Mouse (Mus musculus): ENCODE data around the gene Hoxa11.

Hoxa11 gene

DNA sequence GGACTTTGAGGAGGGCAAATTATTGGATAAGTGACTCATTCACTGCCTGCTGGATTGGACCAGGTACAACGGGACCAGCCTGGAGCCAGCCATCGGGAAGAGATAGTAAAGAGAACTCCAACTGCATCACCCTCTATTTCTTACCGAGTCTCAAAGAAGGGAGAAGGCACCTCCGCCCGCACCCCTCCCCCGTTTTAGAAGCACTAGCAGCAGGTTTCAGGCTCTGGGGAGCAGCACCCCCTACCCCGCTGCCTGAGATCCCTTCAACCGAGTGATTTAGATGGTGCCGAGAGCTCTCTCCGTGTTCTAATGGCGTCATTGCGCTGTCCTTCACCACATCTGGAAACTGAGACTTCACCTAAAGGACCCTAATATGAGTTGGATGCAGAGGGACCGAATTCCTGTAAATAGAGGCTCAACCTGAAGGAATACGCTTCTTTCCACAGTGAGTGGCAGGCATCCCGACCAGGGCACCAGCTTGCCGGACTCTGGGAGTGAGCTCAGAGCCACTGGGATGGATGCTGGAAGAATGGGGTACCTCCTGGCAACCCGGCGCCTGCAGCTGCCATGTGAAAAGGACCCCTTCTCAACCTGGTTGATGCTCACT is 19.8 kb upstream of the Hoxa11 start:
- DNase-seq (ENCODE audit: low spot score), result peak; percentile 54

DNA sequence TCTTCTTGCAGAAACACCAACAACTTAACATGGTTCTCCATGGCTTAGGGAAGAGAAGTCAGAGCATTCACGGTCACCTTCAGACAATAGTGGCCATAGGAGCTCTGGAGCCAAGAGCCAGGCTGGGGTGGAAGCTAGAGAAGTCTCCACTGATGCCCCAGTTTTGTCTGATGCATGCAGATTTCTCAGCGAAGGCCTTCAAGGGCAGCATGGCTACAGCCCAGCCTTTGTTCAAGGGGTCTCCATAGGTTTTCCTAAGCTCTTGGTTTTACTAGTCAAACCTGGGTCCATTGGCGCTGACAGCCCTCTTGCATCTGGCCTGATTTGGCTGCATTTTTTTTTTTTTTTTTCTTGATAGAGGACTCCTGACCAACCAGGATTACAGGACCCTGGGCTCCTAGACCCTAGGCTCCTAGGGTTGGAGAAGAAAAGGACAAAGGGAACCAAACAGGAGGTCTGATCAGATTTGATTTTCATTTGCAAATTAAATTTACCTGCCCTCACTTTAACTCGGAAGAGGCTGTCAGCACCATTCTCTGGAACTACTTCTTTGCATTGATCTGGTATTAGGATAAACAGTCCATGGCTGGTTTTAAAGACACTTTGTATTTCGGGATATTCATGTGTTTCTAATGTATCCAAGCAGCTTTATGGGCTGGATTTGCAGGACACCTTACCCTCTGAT is 18.6 kb upstream of the Hoxa11 start:
- peak; percentile 46 for DNase-seq (ENCODE audit: low spot score)

DNA sequence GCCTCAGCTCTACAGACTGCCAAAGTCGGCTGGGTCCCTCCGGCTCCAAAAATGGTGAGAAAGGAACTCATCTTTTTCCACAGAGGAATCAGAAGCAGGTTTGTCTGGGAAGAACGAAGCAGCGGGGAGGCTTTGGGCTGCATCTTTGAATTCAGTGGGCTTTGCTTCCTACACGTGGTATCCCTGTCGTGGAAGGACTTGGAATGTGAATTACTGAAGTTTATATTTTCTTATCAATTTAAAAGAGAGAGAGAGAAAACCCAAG is 17.6 kb upstream of the Hoxa11 start:
- no peak for DNase-seq (ENCODE audit: low spot score)

DNA sequence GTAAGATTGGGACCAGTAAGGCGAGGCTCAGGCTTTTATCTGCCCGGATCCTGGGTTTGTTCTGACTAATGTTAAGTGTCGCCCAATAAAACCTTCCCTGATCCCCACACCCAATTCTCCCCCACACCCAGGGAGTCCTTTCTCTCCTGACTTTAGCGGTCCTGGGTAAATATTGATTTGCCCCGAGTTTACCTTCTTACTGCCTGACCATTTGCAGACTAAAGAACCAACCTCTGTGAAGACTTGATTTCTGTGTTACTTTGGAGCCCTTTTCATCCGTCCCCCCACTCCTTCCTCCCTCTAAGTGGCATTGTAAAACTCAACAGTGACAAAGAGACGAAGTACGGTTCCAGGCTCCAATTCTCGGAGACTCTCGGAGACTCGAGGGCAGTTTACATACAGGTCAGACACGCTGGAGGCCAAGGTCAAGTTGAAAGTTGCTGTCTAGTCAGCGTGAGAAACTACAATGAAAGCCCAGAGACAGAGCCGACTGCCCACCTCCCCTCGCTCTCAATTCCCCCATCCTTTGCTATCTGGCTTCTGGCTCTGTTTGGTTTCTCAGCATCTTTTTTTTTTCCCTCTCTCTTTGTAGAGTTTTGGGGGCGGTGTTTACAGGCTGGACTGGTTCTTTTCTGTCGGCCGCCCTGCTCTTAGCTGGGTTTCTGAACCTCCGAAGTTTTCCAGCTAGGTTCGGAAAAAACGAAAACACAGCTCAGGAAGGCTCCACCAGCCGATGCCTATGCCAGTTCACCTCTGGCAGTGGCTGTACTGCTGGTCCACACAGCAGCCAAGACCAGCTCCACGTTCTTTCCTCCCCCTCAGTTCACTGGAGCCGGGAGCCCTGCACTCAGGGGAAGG is 17.1 kb upstream of the Hoxa11 start:
- peak; percentile 60 for DNase-seq (ENCODE audit: low spot score)

DNA sequence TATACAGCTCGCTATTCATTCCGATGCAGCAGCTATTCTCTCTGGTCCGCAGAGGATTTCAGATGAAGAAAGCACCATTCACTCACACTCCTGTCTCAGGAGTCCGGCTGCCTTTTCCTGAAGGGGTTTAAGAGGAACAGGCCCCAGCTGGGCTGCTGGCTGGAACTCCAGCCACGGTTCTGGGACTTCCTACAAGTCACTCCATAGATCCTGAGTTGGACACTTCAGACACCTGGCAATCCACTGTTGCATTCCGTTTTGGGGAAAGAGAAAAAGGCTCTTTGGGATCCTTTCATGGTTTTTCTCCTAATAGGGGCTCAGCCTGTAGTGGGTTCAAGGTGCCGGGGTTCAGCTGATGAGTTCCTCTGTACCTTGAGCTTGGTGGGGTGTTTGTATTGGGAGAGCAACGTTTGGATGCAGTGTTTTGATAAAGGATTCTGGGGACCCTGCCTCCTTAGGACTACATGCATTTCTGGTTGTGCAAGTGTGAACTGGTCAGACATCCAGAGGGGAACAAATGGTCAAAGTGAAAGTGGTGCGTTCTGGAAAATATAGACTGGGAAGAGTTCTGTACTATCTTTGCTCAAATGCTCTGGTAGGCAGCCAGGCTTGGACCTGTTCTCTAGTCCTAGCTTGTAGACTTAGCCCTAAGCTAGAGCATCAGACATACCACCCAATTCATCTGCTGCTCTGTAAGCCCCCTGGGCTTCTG is 16.3 kb upstream of the Hoxa11 start:
- peak; percentile 57 for DNase-seq (ENCODE audit: low spot score)

DNA sequence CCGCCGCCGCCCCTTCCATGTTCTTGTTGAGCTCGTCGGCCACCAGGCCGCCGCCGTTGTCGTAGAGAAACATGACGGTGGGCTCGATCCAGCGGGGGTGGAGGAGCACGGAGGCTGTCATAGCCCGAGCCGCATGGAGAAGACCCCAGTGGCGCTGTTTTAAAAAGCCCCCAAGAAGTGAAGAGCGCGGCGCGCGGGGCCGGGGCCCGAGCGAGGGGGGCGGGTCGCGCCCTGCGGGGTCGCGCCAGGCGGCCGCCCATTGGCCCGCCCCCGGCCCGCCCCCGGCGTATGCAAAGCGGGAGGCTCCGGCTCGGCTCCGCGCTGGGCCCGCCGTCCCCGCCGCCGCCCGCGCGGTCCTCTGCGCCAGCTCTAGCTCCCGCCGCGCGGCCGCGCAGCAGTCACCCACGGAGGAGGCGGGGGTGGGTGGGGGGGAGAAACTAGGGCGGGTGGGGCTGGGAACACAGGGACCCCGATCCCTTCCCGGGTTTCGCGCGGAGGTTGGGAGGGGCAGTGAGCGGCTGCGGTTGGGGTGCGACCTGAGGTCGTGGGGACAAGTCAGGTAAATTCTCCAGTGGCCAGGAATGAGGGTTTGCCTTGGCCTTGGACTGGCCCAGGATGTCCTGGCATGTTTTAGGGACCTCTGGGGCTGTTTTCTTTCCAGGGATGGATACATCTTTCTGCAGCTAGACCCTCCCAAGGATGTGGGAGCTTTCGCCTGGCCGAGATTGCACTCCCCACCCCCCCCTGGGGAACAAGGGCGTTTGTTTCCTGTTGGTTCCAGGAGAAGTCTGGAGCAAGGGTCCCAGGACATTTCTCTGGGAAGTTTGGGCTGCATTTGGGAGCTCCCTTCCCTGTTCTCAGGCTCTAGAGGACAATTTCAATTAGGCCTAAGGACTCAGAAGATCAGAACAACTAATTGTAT is 15.3 kb upstream of the Hoxa11 start, which contains the start of gene Hoxa13:
TSS of gene Hoxa13 (minus strand) at position 227 of the 922 bp plus-strand sequence.
- peak; percentile 43 for DNase-seq (ENCODE audit: low spot score)

DNA sequence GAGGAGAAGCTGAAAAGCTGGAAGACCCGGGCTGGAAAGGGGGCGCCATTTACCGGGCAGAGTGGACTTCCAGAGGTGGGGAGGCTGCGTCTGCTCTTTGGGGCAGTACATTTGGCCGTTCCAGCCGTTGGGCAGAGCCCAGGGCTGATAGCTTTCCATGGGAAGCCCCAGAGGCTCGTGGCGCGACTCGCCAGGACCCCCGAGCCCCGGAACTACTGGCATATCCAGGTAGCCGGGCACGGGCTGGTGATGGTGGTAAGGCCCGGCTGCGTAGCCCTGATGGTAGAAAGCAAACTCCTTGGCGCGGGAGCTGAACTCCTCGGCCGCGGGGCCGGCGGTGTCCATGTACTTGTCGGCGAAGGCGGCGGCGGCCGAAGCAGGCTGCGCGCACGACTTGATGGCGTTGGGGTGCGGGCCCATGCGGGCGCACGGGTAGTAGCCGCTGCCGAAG is 14.2 kb upstream of the Hoxa11 start:
- no peak for DNase-seq (ENCODE audit: low spot score)

DNA sequence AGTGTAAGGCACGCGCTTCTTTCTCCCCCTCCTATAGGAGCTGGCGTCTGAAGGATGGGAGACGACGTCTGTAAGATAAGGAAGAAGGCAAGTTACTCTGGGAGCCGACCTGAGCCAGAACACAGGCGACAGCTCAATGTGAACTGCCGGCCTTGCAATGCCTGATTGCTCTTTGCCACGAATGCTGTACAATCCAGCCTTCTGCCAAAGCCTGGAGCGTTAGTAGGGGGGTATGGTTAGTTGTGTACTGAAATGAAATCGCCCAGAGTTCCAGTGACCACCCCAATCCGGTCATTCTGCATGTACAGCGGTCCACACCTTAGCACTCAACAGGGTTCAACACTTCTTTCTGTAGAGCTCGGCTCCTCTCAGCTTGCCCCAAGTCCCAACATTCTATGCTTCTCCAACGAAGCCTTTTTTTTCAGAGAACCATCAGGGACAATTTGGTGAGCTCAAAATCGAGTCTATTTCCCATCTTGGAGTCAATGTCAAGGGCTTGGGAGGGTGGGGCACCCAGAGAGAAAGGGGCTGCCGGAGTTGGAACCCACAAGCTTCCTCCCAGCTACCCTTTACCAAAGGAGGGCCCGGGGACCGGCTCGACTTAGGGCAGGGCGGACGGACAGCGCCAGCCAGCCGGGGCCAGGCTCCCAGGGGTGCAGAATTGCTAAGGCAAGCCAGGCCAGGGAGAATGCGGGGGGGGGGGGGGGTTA is 13.6 kb upstream of the Hoxa11 start:
- DNase-seq (ENCODE audit: low spot score), result no peak

DNA sequence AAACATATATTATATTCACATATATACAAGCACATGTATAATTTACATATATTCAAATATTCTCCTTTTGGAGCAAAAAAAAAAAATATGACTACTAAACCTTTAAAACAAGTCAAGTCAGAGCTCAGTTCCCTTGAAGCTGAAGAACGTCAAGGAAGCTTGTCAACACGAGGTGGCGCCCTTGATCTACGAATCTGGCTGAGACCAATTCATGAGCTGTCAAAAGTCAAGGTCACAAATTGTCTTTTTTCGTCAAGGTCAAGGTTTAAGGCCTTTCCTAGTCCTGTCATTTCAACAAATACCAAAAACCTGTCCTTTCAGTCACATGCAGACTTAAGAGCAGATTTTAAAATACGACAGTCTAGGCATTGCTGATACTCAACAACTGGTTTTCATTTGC is 11.3 kb upstream of the Hoxa11 start:
- DNase-seq (ENCODE audit: low spot score), result peak; percentile 95

DNA sequence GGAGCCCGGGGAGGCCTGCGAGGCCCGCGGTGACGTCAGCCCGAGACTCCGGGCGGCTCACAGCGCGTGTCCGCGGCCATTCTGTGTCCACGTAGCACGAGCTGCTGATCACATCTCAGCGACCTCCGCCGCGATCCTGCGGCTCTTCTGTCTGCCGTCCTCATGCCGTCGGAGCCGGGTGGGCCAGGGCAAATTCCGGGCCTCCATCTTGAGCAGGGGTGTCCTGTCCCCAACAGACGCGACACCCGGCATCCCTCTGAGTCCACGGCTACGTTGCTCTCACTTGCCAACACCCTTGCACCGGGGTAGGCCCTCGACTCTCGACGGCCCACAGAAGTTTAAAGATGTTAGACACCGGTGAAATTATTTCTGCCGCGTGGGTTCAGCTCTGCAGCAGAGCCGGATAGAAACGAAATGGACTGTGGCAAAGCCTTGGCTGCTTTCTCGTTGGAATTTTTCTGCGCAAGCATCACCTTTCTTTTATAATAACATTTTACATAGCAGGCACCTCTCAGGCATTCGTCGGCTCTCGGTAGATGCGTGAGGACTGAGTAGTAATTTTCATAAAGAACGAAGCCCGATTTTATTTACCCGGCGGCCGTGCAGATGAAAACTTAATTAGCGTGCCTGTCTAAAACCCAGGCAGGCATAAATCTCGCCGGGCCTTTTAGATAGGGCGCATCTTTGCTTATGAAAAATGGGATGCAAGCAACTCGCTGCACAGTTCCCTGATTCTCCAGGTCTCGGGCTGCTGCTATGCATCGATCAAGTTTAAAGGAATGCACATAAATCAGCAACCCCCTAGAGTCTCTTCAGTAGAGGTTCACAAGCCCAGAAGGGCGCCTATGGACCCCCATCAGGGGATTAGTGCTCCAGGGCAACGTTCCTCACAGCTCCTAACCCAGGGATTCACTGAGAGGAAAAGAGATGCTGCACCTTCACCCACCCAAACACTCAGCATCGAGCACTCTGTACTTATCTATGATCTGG is 8.2 kb upstream of the Hoxa11 start:
- DNase-seq (ENCODE audit: low spot score), result no peak

DNA sequence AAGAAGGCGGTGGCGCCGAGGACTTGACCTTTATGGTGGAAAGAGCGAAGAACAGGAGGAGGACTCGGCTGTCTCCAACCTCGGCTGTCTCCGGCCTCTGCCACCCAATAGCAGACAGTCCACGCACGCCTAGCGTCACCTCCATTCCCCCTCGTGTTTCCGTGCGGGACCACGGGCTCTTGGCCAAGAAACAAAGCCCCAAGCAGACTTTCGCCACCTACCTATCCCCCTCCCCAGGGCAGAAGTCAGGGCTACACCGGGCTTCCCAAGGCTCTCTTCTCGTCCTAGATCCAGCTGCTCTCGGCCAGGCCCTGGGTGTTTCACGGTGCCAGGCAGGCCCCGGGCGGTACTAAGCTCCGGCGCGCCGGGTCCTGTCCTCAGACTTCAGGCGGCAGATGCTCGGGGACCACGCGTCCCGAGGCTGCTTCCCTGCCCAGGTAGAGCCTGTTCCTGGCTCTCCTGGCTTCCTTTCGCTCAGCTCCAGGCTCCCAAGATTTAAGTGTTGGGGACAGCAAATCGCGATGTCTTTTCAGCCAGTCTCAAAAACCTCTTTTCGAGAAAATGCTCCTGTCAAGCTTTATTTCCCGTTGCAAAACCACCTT is 7.3 kb upstream of the Hoxa11 start:
- no peak for DNase-seq (ENCODE audit: low spot score)

DNA sequence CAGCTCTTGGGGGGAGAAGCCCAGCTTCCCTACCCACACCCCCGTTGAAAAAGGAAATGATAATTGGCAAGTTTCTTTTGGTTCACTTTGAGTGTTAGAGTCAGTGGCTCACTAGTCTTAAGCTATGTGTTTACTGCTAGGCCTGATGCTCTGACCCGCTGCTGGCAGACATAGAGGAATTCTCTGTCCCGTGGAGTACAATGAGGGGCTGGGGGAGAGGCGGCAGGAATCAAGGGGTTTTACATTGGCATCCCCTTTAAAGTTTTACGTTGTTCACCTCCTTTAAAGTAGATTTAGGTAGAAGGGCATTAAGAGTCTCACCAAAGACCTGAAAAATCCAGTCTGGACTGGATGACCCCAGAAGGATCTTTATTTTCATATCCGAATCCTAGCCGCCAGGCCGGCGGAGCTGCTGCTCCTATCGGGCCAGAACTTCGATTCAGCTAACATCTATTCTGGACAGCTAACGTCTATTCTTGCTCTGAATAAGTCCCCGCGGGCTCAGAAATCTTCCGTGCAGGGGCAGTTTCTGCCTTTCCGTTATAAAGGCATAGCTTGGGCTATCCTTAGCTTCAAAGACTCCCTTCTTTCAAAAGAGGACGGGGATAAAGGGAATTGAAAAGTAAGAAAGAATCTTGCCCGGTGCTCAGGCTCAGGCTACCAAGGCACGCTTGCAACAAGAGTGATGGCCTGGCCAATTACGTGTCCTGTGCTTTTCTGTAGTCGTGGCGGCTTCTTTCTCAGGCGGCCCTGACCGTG is 6.6 kb upstream of the Hoxa11 start:
- DNase-seq (ENCODE audit: low spot score), result no peak

DNA sequence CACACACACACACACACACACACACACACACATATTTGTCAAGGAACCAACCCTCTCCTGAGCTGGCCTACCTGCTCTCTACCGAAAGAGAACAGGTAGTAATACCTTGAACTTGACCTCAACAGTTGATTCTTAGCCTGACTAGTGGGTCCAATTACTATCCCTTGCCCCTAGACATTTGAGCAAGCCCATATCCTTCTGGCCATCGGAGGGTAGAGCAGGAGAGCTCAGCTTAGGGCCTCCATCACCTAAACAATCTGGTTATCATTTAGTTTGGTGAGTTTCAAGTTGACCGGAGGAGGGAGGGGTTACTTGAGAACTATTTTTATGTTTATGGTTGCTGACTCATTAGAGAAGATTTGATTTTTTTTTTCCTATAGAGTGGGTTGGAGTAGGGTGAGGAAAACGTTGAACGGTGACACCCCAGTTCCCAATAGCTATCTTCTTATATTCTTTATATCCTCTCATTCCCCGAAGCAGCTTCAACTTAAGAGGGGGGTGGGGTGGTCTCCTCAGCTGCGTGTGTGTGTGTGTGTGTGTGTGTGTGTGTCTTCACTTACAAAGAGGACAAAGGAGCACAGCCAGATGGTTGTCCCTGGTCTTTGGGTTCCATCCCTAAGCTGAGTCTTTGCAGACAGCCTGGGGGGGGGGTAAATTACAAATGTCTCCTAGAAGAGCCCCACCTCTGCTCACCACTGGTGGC is 5.7 kb upstream of the Hoxa11 start:
- no peak for DNase-seq (ENCODE audit: low spot score)

DNA sequence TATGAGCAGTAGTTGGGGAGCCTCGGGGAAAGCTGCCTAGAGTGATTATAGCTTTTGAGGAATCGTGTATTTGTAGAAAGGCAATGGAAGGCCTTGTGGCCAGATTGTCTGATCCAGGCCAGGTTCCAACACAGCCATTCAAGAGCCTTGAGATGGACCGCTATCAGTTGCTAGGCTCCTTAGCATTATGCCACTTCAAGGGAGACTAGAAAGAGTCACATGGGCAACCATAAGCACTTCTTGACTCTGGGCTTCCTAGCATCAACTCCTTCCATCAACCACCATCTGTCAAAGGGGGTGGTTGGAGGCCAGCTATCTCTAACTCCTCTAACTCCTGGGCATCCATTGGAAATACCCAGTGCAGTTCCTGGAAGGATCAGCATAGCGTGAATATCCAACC is 4.2 kb upstream of the Hoxa11 start:
- no peak for DNase-seq (ENCODE audit: low spot score)

DNA sequence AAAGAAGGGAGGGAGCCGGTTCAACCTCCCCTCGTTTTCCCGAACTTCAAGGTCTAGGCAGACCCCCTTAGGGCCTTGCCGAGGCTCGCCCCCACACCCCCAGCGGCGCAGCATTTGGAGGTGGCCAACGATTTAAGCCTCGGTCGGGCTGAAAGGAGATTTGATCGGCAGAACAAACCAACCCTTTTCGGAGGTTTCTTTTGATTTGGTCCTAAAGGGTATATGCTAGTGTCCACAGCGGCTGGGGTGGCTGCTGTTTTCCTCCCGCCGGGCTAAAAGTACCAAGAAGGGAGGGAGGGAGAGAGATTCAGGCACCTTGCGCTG is 3.8 kb upstream of the Hoxa11 start:
- no peak for DNase-seq (ENCODE audit: low spot score)

DNA sequence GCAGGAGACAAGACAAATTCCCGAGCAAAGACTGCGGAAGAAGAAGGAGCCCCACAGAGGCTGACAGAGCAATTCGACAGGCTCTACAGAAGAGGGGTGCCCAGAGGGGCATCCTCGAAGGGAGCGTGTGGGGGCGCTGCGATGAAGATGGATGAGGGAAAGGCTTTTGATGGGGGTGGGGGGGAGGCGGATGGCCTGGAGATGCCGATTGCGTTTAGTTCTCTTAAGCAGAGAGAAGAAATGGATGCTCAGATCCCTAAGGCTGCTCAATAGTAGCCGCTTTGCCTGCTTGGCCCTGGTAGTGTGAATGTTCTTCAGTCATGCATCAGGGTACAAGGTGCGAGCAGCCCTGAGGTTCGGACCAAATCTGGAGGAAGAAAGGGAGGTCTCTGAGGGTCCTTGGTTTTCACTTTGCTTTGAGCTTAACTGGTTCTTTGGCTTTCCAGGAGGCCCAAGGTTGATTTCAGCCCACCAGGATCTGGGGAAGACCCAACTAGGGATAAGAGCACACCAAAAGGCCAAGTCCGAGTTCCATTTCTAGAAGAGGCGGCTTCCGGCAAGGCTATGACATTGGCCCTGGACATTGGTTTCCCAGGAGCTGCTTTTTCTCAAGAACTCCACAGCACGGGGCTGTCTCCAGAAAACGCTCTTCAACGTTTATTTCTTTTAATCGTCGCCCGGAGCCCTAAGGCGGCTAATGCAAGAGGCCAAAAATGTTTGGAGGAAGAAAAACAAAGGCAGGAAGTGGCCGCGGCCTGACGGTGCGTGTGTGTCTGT is 3.2 kb upstream of the Hoxa11 start:
- no peak for DNase-seq (ENCODE audit: low spot score)

Data from embryo, embryonic 10.5 days (tissue).